Mouse (Mus musculus) NIH3T3 (cell line): ENCODE measurements around the gene Inafm1.
"Not testable (repeated sequence)": the region's sequence is repeated elsewhere in the genome, so short reads cannot be mapped to it uniquely, and the experiment has no call there.

Experiments used
- DNase-seq: peaks from one replicate; pipeline ENCODE4 v3.0.0-alpha.2; 2012; ENCODE audit warnings: low read depth

Inafm1 gene

DNA sequence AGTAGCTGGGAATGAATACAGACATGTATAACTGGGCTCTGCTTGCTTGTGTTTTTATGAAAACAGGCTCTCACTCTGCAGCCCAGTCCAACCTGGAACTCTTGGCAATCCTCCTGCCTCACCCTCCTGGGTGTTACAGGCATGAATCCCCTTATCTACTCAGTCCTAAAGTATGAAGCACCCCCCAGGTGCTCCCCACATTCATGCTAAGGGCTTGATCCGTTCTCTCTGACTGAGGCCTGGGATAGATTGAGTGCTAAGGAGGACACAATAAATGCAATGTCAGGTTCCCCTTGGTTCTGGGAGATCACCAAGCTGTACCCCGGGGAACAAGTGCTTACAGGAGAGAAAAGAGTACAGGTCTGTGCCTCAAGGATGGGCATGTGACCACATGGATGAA is 24.2 kb upstream of the Inafm1 start:
- no peak for DNase-seq

DNA sequence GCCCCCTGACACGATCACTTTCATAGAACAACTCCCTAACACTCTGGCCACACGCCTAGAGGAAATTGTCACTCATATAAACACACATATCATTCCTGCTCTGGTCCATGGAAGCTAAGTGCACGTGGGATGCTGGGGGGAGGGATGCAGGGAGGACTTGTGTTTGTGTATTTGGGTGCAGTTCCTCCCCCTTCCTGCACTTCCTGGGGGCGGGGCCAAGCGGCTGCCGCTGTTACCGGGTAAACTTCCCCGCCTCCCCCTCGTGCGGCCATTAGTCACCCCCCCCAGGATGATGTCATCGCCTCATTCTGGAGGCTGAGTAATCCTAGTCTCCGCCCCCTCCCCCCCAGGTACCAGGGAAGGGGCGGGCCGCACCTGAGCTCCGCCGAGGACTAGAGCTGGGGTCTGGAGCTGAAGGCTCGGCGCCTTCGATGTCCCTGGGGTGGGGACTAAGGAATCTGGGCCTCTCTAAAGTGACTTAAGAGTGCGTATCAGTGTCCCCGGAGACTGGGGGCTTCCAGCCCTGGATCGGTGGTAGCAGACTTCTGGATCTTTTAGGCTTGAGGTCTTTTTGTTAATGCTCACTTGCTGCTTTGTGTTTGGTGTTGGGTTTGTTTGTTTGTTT is 23.5 kb upstream of the Inafm1 start:
- peak; percentile 92 for DNase-seq

DNA sequence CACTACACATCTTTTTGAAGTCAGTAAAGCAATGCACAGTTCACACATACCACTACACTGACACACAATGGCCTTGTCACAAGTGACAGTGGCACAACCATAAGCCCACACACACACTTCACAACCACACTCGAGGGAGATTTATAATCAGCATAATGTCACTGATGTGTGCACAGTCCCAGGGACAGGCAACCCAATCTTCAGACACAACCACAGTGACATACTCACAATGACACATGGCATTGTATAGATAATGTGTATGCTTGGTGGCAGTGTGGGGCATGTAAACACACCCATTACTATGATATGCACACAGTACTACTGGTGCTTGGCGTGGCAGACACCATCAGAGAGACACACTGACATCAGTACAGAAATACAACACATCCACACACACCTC is 22.7 kb upstream of the Inafm1 start:
- no peak for DNase-seq

DNA sequence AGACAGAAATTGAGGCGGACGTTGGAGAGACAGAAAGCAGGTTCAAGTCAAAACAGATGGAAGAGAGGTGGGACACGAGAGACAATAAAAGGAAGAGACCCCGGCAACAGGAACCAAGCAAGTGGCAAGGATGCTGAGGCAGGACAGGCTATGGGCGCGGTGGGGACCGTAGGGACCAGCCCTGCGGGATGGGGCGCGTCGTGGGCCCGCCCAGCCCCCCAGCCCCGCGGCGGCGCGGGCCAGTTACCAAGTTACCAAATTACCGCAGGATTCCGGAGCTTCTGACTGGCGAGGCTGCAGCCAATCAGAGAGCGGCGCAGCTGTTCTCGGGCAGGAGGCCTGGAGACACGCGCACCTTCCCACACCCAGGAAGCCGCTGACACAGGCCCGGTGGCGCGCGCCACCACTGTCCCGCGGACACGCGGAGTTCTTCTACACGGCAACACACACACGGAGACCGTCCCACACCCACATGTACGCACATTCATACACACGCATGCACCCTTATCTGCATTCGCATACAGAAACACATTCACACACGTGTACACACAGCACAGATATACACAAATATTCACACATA is 22.0 kb upstream of the Inafm1 start:
- peak; percentile 90 for DNase-seq

DNA sequence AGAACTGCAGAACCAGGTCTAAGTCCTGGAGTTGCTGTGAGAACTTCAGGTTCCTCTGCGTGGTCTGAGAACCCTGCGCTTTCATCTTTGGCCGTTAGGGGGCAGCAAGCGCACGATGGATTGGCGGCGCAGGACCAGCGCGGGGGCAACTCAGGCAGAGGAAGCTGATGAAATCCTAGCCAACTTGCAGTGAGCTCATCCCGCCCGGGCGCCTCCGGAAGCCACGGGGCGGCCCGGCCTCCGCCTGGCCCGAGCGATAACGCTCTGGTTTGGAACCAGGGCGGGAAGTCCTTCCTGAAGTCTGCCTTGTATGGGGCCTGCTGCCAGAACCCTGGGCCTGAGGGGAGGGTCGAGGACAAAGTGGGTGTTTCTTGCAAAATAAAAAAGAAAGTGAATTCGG is 21.4 kb upstream of the Inafm1 start:
- peak; percentile 97 for DNase-seq

DNA sequence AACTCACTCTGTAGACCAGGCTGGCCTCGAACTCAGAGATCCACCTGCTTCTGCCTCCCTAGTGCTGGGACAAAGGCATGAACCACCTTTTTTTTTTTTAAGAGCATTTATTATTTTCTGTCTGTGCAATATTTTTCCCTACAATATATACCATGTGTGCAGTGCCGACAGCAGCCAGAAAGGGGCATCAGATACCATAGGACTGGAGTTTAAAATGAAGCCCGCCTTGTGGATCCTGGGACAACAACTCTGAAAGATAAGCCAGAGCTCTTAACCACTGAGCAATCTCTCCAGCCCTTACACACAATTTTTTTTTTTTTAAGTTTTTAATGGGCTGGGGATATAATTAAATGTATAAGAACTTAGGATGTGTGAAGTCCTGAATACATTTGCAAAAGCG is 20.9 kb upstream of the Inafm1 start:
- DNase-seq = peak; percentile 85

DNA sequence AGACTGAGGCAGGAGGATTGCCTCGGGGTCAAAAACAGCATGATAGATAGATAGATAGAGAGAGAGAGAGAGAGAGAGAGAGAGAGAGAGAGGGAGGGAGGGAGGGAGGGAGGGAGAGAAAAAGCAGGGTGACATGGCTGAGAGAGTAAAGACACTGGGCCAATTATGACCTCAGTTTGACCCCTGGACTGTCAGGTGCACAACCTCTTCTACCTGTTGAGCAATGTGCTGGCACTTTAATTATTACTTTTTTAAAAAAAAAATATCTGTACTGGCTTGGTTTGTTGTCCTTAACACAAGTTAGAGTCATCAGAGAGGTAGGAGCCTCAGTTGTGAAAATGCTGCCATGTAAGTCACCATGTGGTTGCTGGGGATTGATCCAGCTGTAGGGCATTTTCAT is 14.4 kb upstream of the Inafm1 start:
- DNase-seq = no peak

DNA sequence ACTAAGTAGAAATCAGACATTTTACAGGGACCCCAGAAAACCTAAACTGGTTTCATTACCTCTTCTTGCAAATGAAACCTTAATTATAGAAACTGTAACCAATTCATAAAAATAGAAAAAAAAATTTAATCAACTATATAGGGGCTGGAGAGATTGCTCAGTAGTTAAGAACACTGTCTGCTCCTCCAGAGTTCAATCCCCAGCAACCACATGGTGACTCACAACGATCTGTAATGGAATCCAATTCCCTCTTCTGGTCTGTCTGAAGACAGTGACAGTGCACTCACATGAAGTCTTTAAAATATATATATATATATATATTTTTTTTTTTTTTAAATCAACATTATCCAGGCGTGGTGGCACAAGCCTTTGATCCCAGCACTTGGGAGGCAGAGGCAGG is 13.6 kb upstream of the Inafm1 start:
- DNase-seq = peak; percentile 63

DNA sequence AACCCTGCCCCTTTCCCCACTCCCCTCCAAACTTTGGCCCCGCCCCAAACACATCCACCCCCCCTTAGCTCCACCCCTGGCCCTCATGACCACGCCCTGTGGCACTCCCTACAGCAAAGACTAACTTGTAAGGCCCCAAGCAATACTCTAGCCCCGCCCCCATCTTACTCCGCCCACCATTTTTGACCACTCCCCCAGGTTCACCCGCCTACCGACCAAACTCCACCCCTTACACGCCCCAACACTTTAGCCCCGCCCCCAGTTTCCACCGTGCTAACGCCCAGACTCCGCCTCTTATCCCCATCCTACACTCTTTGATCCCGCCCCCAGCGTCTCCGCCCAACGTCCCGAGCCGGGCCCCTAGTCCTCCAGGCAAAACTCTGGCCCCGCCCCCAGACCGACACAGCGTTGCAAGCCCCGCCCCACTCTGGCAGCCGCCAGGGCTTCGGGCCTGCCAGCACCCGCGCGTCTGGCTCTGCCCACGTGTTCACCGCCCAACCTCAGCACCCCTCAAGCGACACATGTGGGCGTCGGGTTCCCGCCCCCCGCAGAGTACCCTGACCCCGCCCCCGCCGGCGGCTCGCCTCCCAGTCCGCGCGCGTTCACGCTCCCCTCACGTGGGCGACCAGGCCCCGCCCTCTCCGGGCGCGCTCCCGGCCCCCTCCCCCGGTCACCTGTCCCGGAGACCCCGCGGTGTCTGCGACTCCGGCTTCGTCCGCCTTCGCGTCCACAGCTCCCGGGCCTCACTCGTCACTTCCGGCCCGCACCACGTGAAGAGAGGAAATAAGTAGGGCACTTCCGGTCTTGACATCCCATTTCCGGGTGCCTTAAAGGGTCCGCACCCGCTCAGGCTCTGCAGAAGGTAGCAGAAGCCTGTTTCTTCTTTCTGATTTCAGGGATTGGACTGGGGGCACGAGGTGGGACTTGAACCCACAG is 12.9 kb upstream of the Inafm1 start, which contains the start of gene Ccdc9:
TSS of gene Ccdc9 (minus strand) at position 770 of the 936 bp plus-strand sequence.
- peak; percentile 100 for DNase-seq

DNA sequence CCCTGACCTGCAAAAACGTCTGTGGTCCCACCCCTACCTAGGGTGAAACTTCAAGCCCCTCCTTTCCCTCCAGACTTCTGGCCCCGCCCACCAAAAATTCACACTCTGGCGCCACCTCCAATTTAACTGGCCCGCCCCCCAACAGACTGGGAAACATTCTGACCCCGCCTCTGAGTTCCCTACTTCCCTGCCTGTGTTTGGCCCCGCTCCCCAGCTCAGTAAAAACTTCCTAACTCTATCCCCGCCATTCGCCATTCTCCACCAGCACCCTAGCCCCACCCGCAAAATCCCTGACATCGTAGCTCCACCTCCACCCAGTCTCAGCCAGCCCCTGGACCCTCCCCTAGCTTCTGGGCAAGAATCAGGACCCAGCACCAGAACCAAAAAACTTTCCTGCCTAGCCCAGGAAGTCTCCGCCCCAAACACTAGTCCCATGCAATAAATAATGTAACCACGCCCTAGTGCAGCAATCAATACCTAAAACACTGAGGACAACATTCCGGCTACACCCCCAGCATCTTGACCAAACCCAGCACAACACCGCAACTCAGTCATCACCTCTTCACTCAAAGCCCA is 12.1 kb upstream of the Inafm1 start:
- peak; percentile 93 for DNase-seq

DNA sequence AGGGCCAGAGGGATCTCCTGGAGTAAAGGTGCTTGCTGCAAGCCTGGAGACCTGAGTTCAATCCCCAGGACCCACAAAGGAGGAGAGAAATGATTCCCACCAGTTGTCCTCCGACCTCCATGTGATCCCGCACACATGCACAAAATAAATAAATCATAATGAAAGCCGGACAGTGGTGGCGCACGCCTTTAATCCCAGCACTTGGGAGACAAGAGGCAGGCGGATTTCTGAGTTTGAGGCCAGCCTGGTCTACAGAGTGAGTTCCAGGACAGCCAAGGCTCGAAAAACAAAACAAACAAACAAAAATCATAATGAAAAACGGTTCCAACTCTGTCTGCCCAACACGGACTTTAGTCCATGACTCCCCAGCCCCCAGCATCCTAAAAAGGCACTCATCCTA is 11.5 kb upstream of the Inafm1 start:
- DNase-seq = no peak

DNA sequence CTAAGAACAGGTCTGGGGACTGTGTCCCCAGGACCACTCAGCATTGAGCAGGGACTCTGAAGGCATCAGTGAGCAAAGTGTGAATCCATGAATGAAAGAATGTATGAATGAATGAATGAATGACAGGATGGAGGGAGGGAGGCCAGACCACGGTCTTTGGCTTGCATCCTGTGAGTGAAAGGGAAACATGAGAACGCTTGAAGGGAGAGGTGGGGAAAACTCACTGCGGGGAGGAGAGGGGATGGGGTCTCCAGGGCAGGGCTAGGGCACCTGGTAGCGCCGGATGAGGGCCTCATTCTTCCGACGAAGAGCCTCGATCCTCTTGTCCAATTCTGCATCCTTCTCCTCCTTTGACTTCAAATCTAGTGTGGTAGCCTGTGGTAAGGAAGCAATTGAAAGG is 10.6 kb upstream of the Inafm1 start:
- no peak for DNase-seq

DNA sequence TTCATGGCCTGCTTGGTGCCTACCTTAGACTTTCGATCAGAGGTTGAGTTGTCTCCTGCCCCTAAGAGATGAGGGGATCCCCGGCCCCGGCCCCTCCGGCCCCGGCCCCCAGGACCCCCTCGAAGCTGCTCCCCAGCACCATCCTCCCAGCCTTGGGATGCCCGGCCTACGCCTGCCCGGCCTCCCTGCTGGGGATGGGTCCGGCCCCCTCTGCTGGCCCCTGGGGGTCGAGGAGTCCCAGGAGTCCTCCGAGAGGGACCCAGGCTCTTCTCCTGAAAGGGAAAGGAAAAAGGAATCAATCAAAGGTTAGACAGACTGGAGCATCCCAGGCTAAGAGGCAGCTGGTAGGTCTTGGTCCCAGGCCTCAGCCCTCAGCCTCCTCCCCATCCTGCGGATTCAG is 8.9 kb upstream of the Inafm1 start:
- no peak for DNase-seq

DNA sequence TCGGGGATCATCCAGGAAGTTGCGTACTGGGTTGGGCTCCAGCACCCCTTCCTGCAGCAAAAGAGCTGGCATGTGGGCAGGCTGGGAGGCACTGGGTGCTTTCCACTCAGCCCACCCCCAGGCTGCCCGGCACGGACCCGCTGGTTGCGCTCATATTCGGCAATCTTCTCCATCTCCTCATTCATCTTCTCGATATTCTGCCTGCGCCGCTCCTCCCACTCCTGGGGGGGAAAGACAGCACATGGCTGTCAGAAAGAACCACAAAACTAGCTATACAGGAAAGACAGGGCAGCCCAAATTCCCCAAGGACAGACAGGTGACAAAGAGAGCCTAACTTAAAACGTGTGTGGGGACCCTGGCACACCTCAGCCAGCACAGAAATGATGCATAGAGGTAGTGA is 7.3 kb upstream of the Inafm1 start:
- no peak for DNase-seq

DNA sequence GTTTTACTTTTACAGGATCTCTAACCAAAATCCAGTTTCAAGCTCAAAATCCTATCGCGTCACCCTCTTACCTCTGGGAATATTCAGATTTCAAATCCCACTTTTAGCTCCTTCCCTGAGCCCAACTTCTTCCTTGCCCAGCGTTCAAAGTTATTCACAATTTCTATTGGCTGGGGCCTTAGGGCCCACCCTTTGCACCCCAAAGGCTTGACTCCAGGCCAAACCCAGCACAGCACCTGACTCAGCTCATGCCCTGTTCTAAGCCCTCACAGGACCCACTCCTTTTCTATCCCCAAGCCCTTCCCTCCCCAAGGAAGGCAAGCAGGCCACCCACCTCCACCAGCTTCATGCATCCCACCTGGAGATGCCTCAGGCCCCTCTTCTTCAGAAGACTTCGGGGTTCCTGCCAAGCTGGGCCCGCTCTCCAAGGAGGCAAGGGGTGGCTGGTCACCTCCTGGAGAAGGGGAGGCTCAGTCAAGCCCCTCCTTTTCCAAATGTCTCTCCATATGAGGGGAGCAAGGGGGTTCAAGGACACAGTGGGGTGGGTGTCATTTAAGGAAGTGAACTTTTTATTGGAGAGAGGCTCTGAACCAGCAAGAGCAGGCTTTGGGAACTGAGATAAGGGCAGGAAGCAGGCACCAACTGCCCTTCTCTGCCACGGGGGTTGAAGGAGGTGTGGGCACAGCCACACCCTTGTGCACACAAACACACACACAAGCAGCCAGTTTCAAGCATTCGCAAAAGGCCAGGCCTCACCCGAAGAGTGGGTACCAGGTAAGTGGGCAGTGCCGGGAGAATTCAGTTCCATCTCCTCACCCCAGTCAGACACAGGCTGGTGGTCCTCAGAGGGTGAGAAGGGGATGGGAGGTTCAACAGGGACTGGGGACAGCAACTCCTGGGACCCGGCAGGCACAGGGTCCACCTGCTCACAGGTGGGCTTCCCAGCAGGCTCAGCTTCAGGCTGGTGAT is 1.8 kb upstream of the Inafm1 start:
- no peak for DNase-seq

DNA sequence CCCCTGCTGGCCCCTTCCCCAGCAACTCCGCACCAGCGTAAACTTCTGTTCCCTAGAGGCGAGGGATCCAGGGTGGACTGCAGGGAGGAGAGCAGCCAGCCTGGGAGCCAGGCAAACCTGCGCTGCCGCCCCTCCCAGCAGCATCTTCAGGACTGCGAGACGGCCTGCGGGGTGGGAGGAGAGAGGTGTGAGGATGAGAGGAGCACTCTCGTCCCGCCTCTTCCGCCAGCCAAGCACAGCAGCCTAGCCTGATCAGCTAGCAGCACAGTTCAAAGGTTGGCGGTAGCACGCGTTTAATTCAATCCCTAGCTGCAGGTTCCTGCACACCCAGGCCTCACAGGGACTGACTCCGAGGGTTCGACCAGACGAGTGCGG is 336 bp upstream of the Inafm1 start:
- DNase-seq = no peak

DNA sequence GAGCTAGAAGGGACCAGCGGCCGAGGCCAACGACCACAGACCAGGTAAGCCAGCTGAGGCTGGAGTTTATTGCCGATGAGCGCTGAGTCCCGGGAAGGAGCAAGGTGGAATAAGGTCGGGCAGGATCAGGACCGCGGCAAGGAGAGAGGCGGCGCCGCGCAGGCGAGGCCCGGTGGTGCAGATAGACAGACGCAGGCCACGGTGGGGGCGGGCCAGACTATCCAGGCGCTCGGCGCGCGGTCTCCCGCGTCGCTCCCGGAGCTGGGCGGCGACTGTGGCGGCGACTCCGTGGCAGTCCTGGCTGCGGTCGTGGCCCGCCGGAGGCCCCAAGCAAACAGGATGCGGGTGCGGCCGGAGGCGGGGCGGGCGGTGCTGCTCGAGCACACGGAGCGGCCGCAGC is 736 bp downstream of the Inafm1 start:
- peak; percentile 82 for DNase-seq

DNA sequence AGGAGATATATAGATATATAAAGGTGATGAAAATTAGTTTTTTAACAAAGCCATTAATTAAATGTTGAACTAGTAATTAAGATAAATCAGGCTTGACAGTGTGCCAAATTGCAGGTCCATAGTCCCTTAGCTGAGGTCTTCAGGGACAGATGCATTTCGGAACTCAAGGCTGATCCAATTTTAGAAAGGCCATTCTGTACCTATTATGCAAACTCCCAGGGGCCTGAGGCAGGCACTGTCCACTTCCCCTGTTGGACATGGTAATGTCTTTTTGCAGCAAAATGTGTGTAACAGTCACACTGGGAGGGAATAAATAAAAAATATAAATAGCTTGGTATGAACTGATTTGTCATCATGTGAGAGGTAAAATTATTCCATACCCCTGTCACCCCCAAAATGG is 2.3 kb downstream of the Inafm1 start:
- no peak for DNase-seq

DNA sequence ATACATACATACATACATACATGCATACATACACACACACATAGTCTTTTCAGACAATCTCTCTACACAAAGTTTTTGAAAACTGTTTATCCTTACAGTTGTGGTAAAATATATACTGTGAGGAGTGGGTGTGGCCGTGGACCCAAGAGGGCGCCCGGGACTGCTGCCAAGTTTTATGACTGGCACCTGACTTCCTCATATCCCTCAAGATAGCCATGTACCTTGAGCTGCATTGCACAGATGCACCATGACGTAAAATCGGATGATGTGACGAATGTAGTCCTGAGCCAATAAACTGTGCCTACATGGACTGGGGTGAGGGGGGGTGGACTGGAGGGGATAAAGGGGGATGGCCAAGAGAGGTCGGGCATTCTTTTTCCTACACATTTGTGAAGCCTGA is 6.8 kb downstream of the Inafm1 start:
- DNase-seq = not testable (repeated sequence)

DNA sequence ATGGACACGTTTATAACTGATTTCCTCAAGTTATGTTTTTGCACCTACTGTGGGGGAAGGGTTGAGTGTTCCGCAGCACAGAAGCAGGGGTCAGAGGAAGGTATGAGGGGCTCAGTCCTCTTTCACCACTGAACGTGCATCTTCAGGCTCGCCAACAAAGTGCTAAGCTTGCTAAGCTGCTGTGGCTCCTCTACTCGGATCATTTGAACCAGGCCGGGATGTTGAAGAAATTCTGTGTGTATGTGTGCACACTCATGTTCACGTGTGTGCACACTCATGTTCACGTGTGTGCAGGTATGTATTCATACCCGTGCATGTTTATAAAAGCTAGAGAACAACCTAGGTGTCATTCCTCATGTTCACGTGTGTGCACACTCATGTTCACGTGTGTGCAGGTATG is 7.6 kb downstream of the Inafm1 start:
- DNase-seq = no peak

DNA sequence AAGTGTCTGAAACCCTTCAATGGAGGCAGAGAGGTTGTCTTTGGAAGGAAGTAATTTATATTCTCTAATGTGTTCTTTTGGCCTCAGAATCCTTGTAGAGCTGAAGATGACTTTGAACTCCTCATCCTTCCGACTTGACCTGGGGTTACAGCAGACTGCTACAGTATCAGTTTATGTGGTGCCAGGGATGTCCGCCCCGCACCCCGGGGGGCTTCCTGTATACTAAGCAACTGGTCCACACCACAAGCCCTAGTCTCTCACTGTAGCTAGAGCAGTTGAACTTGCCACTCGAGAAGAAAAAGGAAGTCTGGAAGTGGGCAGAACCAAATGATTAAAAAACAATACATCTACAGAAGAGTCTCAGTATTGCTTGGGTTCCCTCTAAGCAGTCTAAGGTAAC is 9.6 kb downstream of the Inafm1 start:
- no peak for DNase-seq
